Mouse (Mus musculus) telencephalon, adult 2 months (tissue): Measurements from ENCODE around the gene Nxph2.
"Not testable (repeated sequence)": the region's sequence is repeated elsewhere in the genome, so short reads cannot be mapped to it uniquely, and the experiment has no call there.

ENCODE experiments used
- DNase-seq: peaks from one replicate; pipeline ENCODE4 v3.0.0-alpha.2; 2011; ENCODE audit warnings: low read depth, low spot score

The Nxph2 gene

GRCm38 (mm10) chr2:23320746-23321585, at the start of gene Nxph2:
TSS of gene Nxph2 (plus strand) at chr2:23321246.
- no peak for DNase-seq

- DNase-seq: not testable (repeated sequence)
These were observed 30.1 kb upstream of the Nxph2 start for GRCm38 (mm10) chr2:23290991-23291390.

DNA sequence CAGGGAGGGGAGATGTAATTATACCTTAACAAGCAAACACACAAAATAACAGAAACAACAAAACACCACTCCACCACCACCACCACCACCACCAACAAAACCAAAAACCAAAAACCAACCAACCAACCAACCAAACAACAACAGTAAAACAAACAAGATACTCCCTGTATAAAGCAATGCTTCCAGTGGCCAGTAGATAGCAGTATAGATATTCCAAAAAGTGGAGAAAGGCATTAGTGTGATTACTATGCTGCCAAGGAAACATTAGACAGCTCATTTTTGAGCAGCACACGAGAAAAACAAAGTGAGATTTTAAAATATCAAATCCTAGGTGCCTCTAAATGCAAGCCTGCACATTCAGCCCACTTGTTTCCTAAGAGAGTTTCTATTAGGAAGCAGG, 6.2 kb upstream of the Nxph2 start:
- no peak for DNase-seq
